Mouse (Mus musculus) layer of hippocampus, postnatal 10 days (tissue): ENCODE measurements around the gene Olfr815. TPM values are rescaled to one million over a fixed set of nuclear protein-coding genes. Genes with fewer than 3 reads are reported as not detected.
"Not testable (repeated sequence)": the region's sequence is repeated elsewhere in the genome, so short reads cannot be mapped to it uniquely, and the experiment has no call there.

Experiments used
- DNase-seq, 2 experiments: peaks; one replicate each; pipeline ENCODE4 v3.0.0; 2021; ENCODE audit warnings: low spot score in 2 of 2
- long read RNA-seq: library from polyadenylated mRNA; stranded (forward); transcript quantifications from one replicate; pipeline ENCODE4 v2.0.0, GENCODE M21; 2023
- total RNA-seq, 2 experiments: library from RNA; stranded (reverse); gene quantifications; 2 replicates each; pipeline ENCODE4 v1.2.3; 2021

Gene Olfr815
- not detected for total RNA-seq
- long read RNA-seq: 0 reads

- not testable (repeated sequence) for DNase-seq
Observed at GRCm38 (mm10) chr10:129905767-129906166, at the start of gene Olfr815. Gene Olfr815 (minus strand): TSS chr10:129905867.

DNA sequence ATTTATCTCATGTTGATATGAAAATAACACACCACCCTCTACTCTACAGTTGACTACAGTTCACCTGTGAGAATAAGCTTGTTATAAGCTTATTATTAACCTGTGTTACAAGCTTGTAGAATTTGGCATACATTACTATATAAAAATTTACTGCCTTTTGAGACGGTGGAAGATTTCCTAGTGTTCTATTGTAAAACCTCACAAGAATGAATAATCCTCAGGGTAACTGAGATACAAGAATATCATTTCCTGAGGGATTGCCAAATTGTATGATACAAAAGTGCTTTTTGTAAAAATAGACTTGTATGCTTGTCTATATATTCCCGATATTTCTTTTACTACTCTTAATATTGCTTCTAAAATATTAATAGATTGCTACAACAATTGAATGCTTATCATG, 43.3 kb upstream of the Olfr815 start, which contains the start of gene Olfr818:
Gene Olfr818 (minus strand): TSS at position 101 of the 400 bp plus-strand sequence.
- DNase-seq: no peak

DNA sequence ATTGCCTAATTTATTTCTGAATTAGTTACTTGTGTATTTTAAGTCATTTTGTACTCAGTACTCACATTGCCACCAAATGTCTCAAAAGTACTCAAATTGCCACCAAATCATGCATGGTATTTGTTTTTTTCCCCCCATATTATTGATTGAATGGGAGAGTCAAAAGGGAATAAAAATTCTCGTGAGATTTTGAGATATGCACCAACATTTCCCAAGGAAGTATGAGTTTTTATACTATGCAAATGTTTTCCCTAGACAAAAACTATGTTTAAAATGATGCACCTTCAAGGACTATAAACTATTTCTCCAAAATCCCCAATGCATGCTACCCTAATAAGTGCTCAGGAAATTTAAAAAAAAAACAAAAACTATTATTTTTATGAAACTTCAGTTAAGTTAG, 9.8 kb upstream of the Olfr815 start, which contains the start of gene Olfr816:
Gene Olfr816 (minus strand): TSS at position 101 of the 400 bp plus-strand sequence.
- no peak for DNase-seq

DNA sequence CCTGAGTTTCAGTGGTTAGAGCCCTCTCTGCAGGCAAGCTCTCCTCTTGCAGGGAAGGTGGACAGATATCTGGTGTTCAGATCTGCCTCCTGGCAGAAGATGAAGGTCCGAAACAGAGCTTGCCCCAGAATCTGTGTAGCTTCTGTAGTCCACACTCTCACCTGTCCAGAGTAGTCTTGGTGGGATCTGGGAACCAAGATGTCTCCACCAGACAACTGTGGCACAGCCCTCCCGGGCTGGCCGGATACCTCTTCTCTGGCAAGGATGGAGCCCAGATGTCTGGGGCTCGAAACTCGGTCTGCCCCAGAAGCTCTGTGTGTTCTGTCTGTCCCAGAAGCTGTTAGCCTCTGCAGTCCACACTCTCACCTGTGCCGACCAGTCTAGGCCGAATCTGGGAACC, 19.7 kb downstream of the Olfr815 start:
- DNase-seq: no peak

DNA sequence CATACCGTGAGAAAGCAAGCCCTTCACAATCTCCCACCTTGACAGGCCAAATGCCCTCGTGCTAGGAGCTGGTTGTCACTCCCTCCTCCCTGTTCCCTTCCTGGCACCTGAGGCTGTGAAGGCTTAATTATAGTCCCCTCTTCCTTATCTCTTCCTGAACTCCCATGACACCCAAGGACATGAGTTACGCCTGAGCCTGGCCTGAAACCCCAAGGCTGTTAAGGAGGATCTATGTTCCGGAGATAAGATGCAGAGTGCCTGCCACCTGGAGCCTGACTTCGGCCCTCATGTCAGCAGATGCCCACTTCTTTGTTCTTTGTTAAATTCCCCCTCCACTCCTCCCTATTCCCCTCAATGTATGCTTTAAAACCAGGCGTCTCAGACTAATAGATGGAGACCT, 20.2 kb downstream of the Olfr815 start:
- not testable (repeated sequence) for DNase-seq

GRCm38 (mm10) chr10:129879751-129880150, 25.9 kb downstream of the Olfr815 start, which contains the start of gene Olfr814:
Gene Olfr814 (minus strand): TSS chr10:129879851.
- DNase-seq: not testable (repeated sequence)

- DNase-seq: no peak
Observed at GRCm38 (mm10) chr10:129855067-129855466, 50.6 kb downstream of the Olfr815 start, which contains the start of gene Olfr813. Gene Olfr813 (plus strand): TSS chr10:129855367.

Other genes starting within 250 kb of the Olfr815 start
- not detected for gene Olfr800, start 248.2 kb downstream of the Olfr815 start, total RNA-seq
- not detected for gene Olfr801, start 232.0 kb downstream of the Olfr815 start, total RNA-seq
- under 1 TPM; 0.09 TPM for gene Olfr802, start 217.7 kb downstream of the Olfr815 start, total RNA-seq
- not detected for gene Olfr803, start 211.6 kb downstream of the Olfr815 start, total RNA-seq
- not detected for gene Olfr804, start 202.7 kb downstream of the Olfr815 start, total RNA-seq
- gene Olfr805, start 176.5 kb downstream of the Olfr815 start, total RNA-seq: not detected
- not detected for gene Olfr806, start 163.9 kb downstream of the Olfr815 start, total RNA-seq
- gene Olfr807, start 148.1 kb downstream of the Olfr815 start, total RNA-seq: not detected
- not detected for gene Olfr808, start 140.4 kb downstream of the Olfr815 start, total RNA-seq
- gene Olfr809, start 131.2 kb downstream of the Olfr815 start, total RNA-seq: not detected
- not detected for gene Olfr810, start 111.0 kb downstream of the Olfr815 start, total RNA-seq
- gene Olfr811, start 101.5 kb downstream of the Olfr815 start, total RNA-seq: not detected
- gene Olfr812, start 59.8 kb downstream of the Olfr815 start, total RNA-seq: not detected
- not detected for gene Olfr813, start 50.5 kb downstream of the Olfr815 start, total RNA-seq
- not detected for gene Olfr814, start 26.0 kb downstream of the Olfr815 start, total RNA-seq
- gene Olfr816, start 9.7 kb upstream of the Olfr815 start, total RNA-seq: not detected
- not detected for gene Olfr818, start 43.2 kb upstream of the Olfr815 start, total RNA-seq
- gene Olfr819, start 61.4 kb upstream of the Olfr815 start, total RNA-seq: not detected
- not detected for gene Olfr247, start 70.3 kb upstream of the Olfr815 start, total RNA-seq
- not detected for gene Gm10310, start 79.2 kb upstream of the Olfr815 start, total RNA-seq
- gene Olfr820, start 106.8 kb upstream of the Olfr815 start, total RNA-seq: not detected
- gene Olfr821, start 124.5 kb upstream of the Olfr815 start, total RNA-seq: not detected
- not detected for gene Olfr822, start 165.3 kb upstream of the Olfr815 start, total RNA-seq
- not detected for gene Olfr823, start 209.5 kb upstream of the Olfr815 start, total RNA-seq
- gene Olfr824, start 224.1 kb upstream of the Olfr815 start, total RNA-seq: not detected